Mouse (Mus musculus): ENCODE measurements around the gene Prss46.

The Prss46 gene

GRCm38 (mm10) chr9:110899451-110900008 lies 55.2 kb downstream of the Prss46 start:
- Histone ChIP-seq H3K36me3 (ENCODE audit: control insufficient read depth, insufficient read depth, low read length, poor library complexity, severe bottlenecking) (no peaks in the 10 kb centered on the region), H3K27me3 (ENCODE audit: control insufficient read depth, insufficient read depth, low read length, poor library complexity, severe bottlenecking) (no peaks in the 10 kb centered on the region)
- no peak for DNase-seq (ENCODE audit: low read depth, low spot score)

GRCm38 (mm10) chr9:110901204-110901603 lies 56.9 kb downstream of the Prss46 start:
- H3K36me3 ChIP-seq (ENCODE audit: control insufficient read depth, insufficient read depth, low read length, poor library complexity, severe bottlenecking), result no peaks in the 10 kb centered on the region
- H3K27me3 ChIP-seq (ENCODE audit: control insufficient read depth, insufficient read depth, low read length, poor library complexity, severe bottlenecking), result no peaks in the 10 kb centered on the region
- DNase-seq (ENCODE audit: low read depth, low spot score), result no peak

- Histone ChIP-seq H3K36me3 (ENCODE audit: control insufficient read depth, insufficient read depth, low read length, poor library complexity, severe bottlenecking) (no peaks in the 10 kb centered on the region), H3K27me3 (ENCODE audit: control insufficient read depth, insufficient read depth, low read length, poor library complexity, severe bottlenecking) (no peaks in the 10 kb centered on the region)
- DNase-seq (ENCODE audit: low read depth, low spot score), result no peak
These were observed 58.0 kb downstream of the Prss46 start for GRCm38 (mm10) chr9:110902271-110902670.

All from splenic B cell, adult 2 months (primary cell).